Mouse (Mus musculus): ENCODE data around the gene Stx11. TPM values are rescaled to one million over a fixed set of nuclear protein-coding genes. Genes with fewer than 3 reads are reported as not detected.

Stx11 gene
- polyA plus RNA-seq, 1 experiment from 2014 or later = 2.4 TPM

GRCm38 (mm10) chr10:12888373-12888772, 75.7 kb downstream of the Stx11 start:
- Histone ChIP-seq H3K4me1 (replicated peaks; ENCODE audit: insufficient read depth, low read length) (no peaks in the 10 kb centered on the region; the same call in 1 of the 2 replicates), H3K27ac (no peak overlapping the region), H3K9ac (ENCODE audit: low read depth, low read length) (no peak overlapping the region), H3K4me3 (replicated peaks; ENCODE audit: low read depth, low read length) (no peak overlapping the region), H3K4me2 (ENCODE audit: low read length) (no peak overlapping the region), H3K36me3 (ENCODE audit: insufficient read depth, low read length) (no peaks in the 10 kb centered on the region), H3K9me3 (replicated peaks; ENCODE audit: low read length) (no peaks in the 10 kb centered on the region), H3K27me3 (ENCODE audit: insufficient read depth, low read length) (no peaks in the 10 kb centered on the region)
- 55% methylated on average over 13 of the region's 13 CpGs for WGBS
- peak; percentile 56 for DNase-seq (ENCODE audit: low spot score)
- no peak; the same call in 1 of the 2 replicates for ATAC-seq (replicated peaks; ENCODE audit: low FRiP score, low read depth)
- TF ChIP-seq CTCF (IDR thresholded peaks at IDR 0.05; ENCODE audit: low read depth) = no peak

Other genes starting within 250 kb of the Stx11 start
- gene Utrn, start 94.9 kb downstream of the Stx11 start, polyA plus RNA-seq (2015; fragmentation: Nextera tagmentation; extraction: Ambion mirVana) = 59.0 and 69.6 TPM in 2 replicates
- 36.5 and 37.2 TPM in 2 replicates for gene Sf3b5, start 41.0 kb upstream of the Stx11 start, polyA plus RNA-seq (2015; fragmentation: Nextera tagmentation; extraction: Ambion mirVana)
- gene Plagl1, start 96.2 kb upstream of the Stx11 start, polyA plus RNA-seq (2015; fragmentation: Nextera tagmentation; extraction: Ambion mirVana) = 44.2 and 52.2 TPM in 2 replicates
- gene Zc2hc1b, start 213.7 kb upstream of the Stx11 start, polyA plus RNA-seq (2015; fragmentation: Nextera tagmentation; extraction: Ambion mirVana) = not detected in 2 replicates
- gene Ltv1, start 228.9 kb upstream of the Stx11 start, polyA plus RNA-seq (2015; fragmentation: Nextera tagmentation; extraction: Ambion mirVana) = 52.7 and 58.9 TPM in 2 replicates

Data from kidney, postnatal 0 days (tissue).